Mouse (Mus musculus): ENCODE measurements around the gene Rtp1. TPM values are rescaled to one million over a fixed set of nuclear protein-coding genes. Genes with fewer than 3 reads are reported as not detected.

The Rtp1 gene
- total RNA-seq, 2 experiments from 2014 or later, result 0.44 to 0.45 TPM

DNA sequence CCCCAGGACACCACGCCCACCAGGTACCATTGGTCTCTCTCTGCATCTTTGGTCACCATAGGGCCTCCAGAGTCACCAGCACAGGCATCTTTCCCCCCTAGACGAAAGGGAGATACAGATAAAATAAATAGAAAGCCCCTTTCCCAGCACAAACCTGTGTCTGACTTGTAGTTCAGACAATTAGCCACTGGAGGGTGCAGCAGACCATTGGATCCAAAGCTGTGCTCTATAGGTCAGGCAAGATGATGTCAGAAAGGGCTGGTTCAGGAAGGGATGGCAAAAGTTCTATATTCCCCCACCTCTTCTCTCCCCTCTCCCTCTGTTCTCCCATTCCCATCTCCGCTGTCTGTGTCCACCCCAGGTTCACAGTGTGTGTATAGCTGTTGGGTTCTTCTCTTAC is 23.5 kb downstream of the Rtp1 start:
- DNase-seq (ENCODE audit: extremely low spot score in 1 of 2, low spot score in 1 of 2), result peak; percentile 44 to 70

DNA sequence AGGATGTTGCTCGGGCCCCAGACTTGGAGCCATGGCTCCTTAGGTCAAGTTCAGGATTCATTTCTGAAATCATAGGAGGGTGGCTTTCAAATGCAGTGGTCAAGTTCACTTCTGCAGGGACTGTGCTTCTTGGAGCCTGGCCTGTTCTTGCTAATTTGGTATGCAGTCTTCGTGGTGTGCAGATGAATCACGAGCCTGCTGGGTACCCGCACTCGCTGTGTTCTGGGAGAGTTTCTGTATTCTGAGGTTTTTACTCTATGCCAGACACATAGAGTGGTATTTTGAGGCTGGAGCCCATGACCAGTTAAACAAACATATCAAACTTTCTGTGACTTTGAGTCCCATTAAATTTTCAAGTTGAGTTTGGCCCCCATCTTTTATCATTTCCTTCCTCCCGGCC is 25.4 kb downstream of the Rtp1 start:
- DNase-seq (ENCODE audit: extremely low spot score in 1 of 2, low spot score in 1 of 2), result no peak

DNA sequence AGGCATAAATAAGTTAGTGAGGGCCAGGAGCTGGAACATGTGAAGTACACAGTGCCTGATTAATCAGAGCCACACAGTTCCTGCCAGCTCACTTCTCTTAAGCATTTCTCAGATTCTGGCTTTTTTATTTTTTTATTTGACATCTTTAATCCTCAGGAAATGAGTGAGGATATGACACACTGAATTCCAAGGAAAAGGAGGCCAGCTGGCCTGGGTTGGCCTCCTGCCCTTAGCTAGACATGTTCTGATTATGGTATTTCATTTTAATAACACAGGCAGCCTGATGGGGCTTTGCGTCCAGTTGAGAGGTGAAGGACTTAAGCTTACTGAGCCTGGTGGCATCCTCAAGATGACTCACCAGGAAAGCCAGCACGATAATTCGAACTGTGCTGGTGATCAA is 27.6 kb downstream of the Rtp1 start:
- no peak for DNase-seq (ENCODE audit: extremely low spot score in 1 of 2, low spot score in 1 of 2)

DNA sequence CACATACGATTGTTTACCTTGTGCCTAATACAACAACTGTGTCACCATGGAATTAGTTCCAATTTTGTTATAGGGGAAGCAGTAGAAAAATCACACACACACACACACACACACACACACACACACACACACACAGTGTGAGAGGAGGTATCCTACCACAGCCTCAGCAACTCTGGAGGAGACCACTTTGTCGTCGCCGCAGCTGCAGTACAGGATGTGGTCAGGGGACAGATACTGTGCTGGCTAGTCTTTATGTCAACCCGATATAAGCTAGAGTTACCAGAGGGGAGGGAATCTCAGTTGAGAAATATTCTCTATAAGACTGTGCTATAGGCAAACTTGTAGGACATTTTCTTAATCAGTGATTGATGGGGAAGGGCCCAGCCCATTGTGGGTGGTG is 28.4 kb downstream of the Rtp1 start:
- DNase-seq (ENCODE audit: extremely low spot score in 1 of 2, low spot score in 1 of 2), result no peak

DNA sequence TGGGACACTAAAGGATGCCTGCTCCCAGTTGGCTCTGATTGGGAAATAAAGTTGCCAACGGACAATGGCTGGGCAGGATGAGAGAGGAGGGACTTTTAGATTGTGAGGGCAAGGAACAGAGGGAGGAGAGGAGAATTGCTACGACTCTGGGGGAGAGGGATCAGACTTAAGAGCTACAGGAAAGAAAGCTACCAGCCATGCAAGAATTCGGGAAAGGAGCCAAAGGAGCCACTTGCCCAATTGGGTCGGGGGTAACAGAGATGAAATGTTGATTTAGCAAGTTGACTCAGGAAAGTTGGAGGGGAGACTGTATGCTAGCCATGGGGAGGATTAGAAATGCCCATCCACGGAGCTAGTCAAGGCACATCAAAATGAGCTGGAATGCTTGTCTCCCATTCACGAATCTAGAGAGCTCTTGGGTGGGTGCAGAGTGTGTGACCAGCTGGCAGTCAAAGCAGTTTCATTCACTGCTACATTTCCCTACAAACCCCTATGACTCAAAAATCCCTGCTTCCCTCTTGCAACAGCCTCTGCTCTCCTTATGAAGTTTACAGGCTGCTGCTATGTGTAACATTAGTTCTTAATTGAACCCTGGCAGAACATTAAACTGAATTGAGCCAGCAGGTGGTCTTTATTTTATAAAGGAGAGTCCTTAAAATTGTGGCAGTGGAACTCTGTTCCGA is 30.1 kb downstream of the Rtp1 start:
- no peak for DNase-seq (ENCODE audit: extremely low spot score in 1 of 2, low spot score in 1 of 2)

DNA sequence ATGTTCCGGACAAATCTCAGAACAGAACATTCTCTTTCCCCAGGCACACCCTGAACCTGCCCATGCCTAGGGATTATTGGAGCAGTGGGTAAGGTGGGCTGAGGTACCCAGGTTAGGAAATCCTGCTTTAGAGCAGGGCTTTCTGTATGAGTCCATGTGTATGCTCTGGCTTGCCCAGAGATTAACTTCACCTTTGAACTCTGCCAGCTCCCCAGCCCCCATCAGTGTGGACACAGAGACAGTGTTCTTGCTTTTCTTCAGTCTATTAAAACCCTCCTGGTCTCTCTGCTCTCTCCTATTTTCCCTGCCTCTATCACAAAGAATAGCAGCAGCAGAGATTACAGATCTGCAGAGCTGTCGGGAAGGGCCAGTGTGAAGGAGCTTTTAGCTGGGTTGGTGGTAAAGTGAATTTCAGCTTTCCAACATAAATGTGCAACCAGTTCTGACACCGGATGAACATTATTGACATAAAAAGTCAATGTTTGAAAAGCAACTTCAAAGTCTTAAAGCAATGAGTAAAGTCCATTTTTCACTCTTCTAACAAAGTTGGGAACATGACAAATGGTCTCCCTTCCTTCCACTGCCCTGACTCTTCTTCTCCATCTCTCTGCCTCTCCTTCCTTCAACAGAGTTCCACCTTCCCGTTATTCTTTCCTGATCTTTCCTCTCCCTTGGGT is 34.9 kb downstream of the Rtp1 start:
- DNase-seq (ENCODE audit: extremely low spot score in 1 of 2, low spot score in 1 of 2), result no peak

DNA sequence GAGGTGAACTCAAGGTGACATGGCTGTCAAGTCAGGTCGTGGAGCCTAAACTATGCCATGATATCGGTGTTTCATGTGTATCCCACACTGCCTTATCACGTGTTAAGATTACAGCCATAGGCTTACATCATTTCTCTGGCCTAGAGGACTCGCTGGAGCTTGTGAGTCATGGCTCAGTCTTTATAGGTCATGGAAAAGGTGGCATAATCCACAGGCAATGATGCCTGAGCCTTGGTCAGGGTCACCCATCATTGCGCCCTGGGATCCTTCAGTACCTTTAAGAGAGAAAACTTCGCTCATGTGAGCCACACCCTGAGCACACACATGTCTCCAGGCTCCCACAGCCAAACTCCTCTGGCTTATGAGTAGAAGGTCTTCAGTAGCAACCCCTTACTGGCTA is 42.6 kb downstream of the Rtp1 start:
- DNase-seq (ENCODE audit: extremely low spot score in 1 of 2, low spot score in 1 of 2), result no peak

DNA sequence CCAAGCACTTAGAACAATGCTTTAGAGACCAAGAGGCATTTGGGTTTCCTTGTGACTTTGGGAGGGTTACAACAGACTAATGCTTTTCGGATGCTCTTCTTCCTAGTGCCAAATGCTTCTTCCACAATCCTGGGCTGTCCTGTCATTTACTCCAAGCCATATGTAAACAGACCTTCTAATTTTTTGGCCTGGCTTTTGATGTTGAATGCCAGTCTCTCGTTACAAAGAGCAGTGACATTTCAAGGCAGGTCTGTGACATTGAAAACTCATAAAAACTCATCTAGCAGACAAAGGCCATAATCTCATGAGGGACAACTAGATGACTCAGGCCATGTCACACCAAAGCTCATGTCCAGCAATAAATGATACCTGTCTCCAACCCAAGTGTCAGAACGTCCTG is 43.1 kb downstream of the Rtp1 start:
- no peak for DNase-seq (ENCODE audit: extremely low spot score in 1 of 2, low spot score in 1 of 2)

DNA sequence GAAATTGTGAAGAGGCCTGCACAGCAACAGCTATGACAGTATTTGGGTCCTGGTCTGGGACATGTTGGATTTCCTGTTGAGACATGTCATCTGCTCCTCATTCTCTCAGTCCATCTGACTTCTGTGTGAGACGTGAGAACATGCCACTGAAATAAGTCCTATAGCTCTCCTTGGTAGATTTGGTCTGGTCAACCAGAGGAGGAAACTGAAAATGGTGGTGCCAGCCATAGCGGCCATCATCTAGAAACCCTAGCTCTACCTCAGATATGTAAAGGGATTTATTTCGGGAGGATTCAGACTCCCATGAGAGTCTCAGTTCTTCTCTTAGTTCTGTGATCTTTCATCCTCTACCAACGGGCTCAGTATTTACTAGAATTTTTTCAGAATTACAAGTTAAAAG is 46.7 kb downstream of the Rtp1 start:
- DNase-seq (ENCODE audit: extremely low spot score in 1 of 2, low spot score in 1 of 2), result no peak

DNA sequence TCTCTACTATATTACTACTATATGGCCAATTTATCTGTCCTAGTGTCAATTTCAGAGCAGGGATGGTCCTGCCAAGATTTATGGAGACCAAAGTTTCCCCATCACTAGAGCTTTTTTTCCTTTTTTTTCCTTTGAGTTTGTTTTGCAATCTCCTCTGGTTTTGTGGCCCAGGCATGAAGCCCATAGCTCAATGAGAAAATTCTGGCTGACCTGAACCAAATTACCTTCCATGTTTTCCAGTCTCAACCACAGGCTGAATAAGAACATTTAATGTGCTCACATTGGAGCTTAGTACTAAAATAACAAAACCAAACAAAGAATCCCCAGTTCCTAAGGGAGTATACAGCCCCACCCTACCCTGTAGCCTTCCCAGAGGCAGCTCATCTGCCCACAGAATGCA is 47.7 kb downstream of the Rtp1 start:
- DNase-seq (ENCODE audit: extremely low spot score in 1 of 2, low spot score in 1 of 2), result no peak

DNA sequence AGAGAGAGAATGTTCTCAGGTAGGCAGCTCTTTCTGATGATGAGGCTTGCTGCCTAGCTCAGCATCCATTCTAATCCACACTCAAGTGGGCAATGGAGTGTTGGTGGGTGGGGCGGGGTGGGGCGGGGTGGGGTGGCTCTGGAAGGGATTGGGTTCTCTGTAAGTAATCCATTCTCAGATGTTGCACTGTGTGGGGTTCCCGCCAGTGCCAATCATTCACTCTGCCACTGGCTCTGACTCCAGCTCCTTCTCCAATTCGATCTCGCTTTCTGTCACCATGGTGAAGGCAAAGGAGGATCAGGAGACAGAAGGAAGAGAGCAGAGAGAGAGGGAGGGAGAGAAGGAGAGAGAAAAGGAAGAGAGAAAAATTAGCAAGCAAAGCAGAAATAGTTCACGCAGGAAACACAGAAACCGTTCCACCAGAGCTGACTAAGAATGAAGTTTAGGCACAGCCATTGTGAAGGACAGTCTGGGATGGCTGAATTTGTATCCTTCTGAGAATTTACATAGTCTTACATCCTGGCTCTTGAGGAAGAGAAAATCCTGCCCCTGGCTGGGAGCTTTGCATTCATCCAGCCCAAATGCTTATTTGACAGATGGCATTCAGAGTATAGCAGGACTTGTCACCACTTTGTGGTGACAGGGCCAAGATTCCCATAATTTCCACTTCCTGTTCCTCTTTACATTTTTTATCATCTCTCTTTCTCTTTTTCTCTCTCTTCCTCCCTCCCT is 51.1 kb downstream of the Rtp1 start:
- DNase-seq (ENCODE audit: extremely low spot score in 1 of 2, low spot score in 1 of 2), result no peak

DNA sequence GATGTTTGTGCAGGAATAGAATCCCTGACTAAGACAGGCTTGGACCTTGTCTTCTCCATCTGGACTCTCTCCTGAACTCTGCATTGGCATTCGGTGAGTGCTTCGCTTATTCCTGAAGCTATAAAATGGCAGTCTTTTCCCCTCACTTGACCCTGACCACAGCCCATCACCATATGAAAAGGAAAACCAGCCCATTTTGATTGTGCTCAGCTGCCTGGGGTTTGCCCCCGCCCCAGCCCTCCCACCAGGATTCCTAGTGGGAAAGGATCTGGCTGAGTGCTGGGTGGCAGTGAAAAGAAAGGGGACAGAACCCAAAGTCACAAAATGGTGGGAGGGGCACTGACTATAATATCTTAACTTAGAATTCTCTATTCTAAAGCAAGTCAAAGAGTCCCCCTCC is 53.3 kb downstream of the Rtp1 start:
- no peak for DNase-seq (ENCODE audit: extremely low spot score in 1 of 2, low spot score in 1 of 2)

DNA sequence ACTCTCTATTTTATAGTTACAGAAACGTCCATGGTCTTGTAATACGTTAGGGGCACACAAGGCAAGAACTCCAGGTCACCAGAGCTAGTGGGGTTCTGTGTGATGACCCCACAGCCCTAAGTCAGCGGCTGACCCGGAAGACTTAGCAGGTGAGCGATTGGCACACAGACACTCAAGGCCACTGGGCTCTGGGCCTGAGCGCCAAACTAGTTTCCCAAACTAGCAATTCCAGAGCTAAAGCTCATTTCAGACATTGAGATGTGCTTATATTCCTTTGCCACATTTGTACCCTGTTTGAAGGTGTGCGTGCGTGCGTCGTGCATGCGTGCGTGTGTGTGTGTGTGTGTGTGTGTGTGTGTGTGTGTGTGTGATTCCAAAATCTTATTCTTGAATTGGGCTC is 53.9 kb downstream of the Rtp1 start:
- no peak for DNase-seq (ENCODE audit: extremely low spot score in 1 of 2, low spot score in 1 of 2)

DNA sequence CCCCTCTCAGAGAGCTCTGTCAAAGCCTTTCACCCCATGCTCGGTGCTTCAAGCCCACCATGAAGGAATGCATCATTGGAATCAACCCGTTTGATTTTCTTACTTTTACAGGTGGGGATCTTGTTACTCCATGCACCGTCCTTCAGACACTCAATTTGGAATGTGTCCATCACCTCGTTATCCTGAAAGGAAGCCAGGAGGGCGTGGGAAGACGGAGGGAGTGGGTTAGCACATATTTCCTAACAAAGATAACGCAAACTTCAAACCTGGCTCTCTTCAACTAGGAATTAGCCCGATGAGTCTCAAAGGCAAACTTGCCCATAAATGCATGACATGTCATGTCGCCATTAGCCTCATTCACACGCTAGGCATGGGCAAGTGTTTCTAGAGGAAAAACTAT is 54.4 kb downstream of the Rtp1 start:
- no peak for DNase-seq (ENCODE audit: extremely low spot score in 1 of 2, low spot score in 1 of 2)

Other genes starting within 250 kb of the Rtp1 start
- 10 to 100 TPM; 13.2 to 15.2 TPM for gene St6gal1, start 204.4 kb upstream of the Rtp1 start, total RNA-seq (2021)
- gene Rtp4, start 91.2 kb downstream of the Rtp1 start, total RNA-seq (2021), result 1 to 10 TPM; 1.4 to 1.7 TPM
- 10 to 100 TPM; 14.7 to 15.2 TPM for gene Masp1, start 91.7 kb downstream of the Rtp1 start, total RNA-seq (2021)